Mouse (Mus musculus) kidney, adult 2 months (tissue): ENCODE results near the gene Lpcat1. TPM values are rescaled to one million over a fixed set of nuclear protein-coding genes. Genes with fewer than 3 reads are reported as not detected.

Experiments
- DNase-seq: peaks from one replicate; pipeline ENCODE4 v3.0.0; 2021
- H3K27ac ChIP-seq: fragments of 200-500 bp; 2 replicates; pipeline ENCODE4 v1.5.1; 2012; ENCODE audit warnings: low read depth, low read length, control low read depth, inconsistent platforms; ENCODE audit not compliant: insufficient read depth
- H3K27me3 ChIP-seq: fragments of 200-500 bp; replicated peaks from 2 replicates; pipeline ENCODE4 v1.6.1; 2012; ENCODE audit warnings: mild to moderate bottlenecking, moderate library complexity, low read length, inconsistent platforms; ENCODE audit not compliant: control insufficient read depth, insufficient read depth
- H3K36me3 ChIP-seq: fragments of 200-500 bp; 2 replicates; pipeline ENCODE4 v1.6.1; 2012; ENCODE audit warnings: mild to moderate bottlenecking, moderate library complexity, low read length, inconsistent platforms; ENCODE audit not compliant: control insufficient read depth, insufficient read depth
- H3K4me1 ChIP-seq: fragments of 200-500 bp; 2 replicates; pipeline ENCODE4 v1.6.1; 2011; ENCODE audit warnings: low read length; ENCODE audit not compliant: control insufficient read depth, insufficient read depth
- H3K4me3 ChIP-seq: fragments of 200-500 bp; 2 replicates; pipeline ENCODE4 v1.5.1; 2011; ENCODE audit warnings: mild to moderate bottlenecking, low read depth, low read length, control low read depth; ENCODE audit not compliant: insufficient read depth
- CTCF ChIP-seq: fragments of 200-500 bp; conservative IDR thresholded peaks from 2 replicates; pipeline ENCODE4 v1.5.1; 2011; ENCODE audit warnings: low read depth, mild to moderate bottlenecking, control low read depth, low read length, moderate library complexity, mixed read lengths; ENCODE audit not compliant: insufficient read depth, insufficient read length
- POLR2A ChIP-seq: fragments of 200-500 bp; IDR thresholded peaks from one replicate; pipeline ENCODE4 v1.6.1; 2011; ENCODE audit warnings: low read depth, low read length, control low read depth
- WGBS: fragments of 180-500 bp; shearing (Covaris S2); methylation state at CpG from one replicate; pipeline ENCODE4 v1.1.7; 2018; 5-methylcytosine and 5-hydroxymethylcytosine counted together
- polyA plus RNA-seq: library from polyadenylated mRNA; depleted of rRNA; stranded (reverse); fragments of >200 nt; gene quantifications from 2 replicates; pipeline ENCODE4 v1.2.3, GENCODE M21; 2012

The Lpcat1 gene
- polyA plus RNA-seq, 1 experiment: 16.0 TPM

DNA sequence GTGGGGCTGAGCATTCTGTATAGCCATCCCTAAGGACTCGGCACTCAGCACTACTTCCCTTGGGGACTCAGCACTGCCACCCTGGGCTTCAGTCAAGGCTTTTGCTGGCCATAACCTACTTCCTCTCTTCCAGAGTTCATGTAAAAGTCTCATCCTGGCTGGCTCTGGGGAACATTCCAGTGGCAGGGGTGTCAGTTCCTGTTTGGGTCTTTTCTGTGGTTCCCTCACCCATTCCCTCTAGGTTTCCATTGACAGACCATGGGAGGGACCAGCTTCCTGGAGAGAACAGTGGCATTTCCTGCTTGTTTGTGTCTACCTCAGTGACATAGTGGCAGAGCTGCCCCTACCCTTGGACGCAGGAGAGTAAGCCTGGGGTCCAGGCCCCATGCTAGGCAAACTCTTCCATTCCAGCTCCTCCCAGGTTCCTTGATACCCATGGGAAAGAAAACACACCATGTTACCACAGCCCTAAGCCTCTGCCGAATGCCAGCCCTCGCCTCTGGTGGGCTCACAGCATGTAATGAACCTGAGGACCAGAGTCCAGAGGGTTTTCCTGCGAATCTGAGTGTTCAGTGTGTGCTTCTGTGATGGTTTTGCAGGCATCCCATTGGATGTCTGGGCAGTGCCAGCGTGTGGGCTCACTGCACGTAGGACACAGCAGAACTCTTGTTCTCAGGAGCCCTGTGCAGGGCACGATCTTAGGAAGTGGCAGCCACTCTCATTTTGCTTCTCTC is 42.0 kb downstream of the Lpcat1 start:
- DNase-seq: peak; percentile 77
- H3K4me3 ChIP-seq: no peak overlapping the region
- no peaks in the 10 kb centered on the region for H3K36me3 ChIP-seq
- no peak for TF ChIP-seq POLR2A
- no peak for TF ChIP-seq CTCF
- no peaks in the 10 kb centered on the region for H3K4me1 ChIP-seq
- WGBS: 75% methylated on average over 8 of the region's 8 CpGs
- H3K27me3 ChIP-seq: no peaks in the 10 kb centered on the region
- H3K27ac ChIP-seq: peak overlapping the region; percentile 78

DNA sequence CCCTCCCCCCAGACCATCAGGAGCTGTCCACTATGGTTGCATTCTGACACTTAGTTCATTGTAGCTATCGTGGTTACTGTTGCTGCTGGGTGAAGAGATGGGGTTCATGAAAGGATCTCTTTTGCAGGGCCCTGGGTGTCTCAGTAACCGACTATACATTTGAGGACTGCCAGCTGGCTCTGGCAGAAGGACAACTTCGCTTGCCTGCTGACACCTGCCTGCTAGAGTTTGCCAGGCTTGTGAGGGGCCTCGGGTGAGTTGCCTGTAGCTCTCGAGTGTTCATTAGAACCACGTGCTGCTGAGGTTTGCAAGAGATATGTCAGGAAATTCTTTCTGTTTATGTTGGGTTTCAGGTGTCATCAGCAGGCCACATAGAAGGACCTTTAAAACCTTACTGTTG is 42.9 kb downstream of the Lpcat1 start:
- no peak for DNase-seq
- Histone ChIP-seq H3K4me3 (no peak overlapping the region), H3K27me3 (no peaks in the 10 kb centered on the region), H3K27ac (no peak overlapping the region), H3K36me3 (no peaks in the 10 kb centered on the region), H3K4me1 (no peaks in the 10 kb centered on the region)
- WGBS: 58% methylated on average over 6 of the region's 6 CpGs
- TF ChIP-seq POLR2A (no peak), CTCF (no peak)

DNA sequence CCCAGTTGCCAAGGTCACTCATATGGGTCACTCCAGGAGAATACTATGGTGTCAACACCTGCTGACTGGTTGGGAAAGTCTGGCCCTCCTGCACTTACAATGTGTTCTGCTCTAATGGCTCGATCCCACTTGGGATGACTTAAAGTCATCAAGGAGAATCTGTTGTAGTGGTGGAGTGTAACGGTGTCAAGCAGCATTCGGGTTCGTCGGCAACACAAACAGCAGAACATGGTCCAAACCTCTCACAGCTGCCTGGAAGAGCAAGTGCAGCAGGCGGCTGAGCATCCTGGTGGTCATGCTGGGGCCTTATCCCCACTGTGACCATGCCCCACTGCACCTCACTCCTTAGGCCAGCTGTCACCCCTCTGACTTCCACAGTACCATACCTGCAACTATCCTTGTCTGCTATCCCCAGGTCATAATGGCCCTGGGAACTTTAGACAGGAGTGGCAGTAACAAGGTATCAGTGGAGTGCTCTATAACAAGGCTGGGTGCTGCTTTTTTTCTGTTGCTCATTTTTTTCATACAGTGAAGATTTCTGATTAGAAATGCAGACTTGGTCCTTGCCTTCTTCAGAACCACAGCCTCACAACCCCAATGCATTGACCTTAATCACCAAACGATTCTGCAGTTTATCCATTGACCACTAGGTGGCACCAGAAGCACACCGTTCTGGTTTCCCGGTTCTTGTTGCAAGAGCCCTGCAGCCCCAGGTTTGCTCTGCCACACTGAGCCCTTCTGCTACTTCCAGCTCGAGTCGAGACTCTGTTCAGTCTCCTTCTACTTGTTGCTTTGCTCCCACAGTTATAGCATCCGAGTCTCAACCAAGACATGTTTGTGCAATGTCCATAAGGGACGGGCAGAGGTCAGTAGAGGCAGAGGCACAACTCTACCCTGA is 46.0 kb downstream of the Lpcat1 start:
- Histone ChIP-seq H3K27ac (no peak overlapping the region), H3K4me1 (no peaks in the 10 kb centered on the region), H3K4me3 (no peak overlapping the region), H3K27me3 (no peaks in the 10 kb centered on the region), H3K36me3 (no peaks in the 10 kb centered on the region)
- peak; percentile 85 for DNase-seq
- TF ChIP-seq POLR2A (no peak), CTCF (peak; percentile 90)
- 54% methylated on average over 13 of the region's 13 CpGs for WGBS

DNA sequence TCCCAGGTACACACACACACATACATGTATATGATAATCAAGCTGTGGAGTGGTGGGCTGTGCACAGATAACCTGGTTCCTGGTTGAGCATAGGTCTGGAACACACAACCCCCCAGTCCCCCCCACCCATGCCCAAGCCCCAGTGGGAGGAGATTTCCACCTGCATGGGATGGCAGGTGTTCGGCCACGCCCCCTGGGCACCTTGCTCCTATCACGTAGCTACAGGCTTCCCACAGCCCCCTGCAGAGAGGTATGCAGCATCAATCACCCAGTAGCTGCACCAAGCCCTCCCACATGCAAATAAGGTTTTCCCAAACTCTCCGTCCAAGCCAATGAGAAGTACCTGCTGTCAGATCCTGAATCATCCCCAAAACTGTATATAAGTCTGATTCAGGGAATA is 49.9 kb downstream of the Lpcat1 start:
- WGBS: 85% methylated on average over 4 of the region's 4 CpGs
- no peak for TF ChIP-seq CTCF
- TF ChIP-seq POLR2A: no peak
- no peak overlapping the region for H3K4me3 ChIP-seq
- H3K36me3 ChIP-seq: no peaks in the 10 kb centered on the region
- H3K27me3 ChIP-seq: no peaks in the 10 kb centered on the region
- no peak overlapping the region for H3K27ac ChIP-seq
- no peak for DNase-seq
- H3K4me1 ChIP-seq: no peaks in the 10 kb centered on the region

DNA sequence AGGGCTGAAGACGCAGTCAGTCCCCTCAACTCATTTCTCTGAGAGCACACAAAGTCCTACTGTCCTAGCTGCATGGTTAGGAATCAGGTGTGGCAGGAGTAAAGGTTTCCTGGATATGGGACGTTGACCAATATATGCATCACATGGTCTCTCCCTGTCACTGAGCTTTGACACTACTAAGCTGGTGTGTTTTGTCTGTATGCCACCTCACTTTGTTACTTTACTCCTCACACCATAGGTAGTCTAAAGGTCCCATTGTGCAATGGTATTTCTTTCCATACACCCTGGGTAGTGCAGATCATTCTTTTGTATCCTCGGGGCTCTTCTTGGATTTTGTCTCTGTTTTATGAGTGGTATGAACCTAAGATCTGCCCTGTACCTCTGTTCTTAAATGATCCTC is 66.7 kb downstream of the Lpcat1 start:
- Histone ChIP-seq H3K27ac (no peak overlapping the region), H3K4me1 (no peaks in the 10 kb centered on the region), H3K4me3 (no peak overlapping the region), H3K36me3 (no peaks in the 10 kb centered on the region), H3K27me3 (no peaks in the 10 kb centered on the region)
- WGBS: 87% methylated on average over 3 of the region's 3 CpGs
- TF ChIP-seq POLR2A (no peak), CTCF (no peak)
- no peak for DNase-seq

DNA sequence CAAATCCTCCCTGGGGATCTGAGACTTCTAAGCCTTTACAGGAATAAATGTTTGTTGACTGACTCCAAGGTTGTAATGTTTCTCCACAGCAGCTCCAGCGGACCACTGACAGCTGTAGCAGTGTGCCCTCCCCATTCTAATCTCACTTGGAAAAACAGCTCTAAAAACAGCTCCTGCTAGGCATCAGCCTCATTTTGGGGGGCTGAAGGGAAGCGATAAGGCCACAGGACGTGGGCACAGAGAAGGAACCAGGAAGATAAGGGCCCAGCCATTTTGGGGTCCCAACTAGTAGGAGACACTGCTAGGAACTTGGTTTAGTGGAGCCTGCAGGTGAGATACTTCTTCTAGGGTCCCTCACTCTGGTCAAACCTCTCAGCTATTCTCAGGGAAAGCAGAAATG is 68.3 kb downstream of the Lpcat1 start:
- Histone ChIP-seq H3K36me3 (no peaks in the 10 kb centered on the region), H3K4me1 (no peaks in the 10 kb centered on the region), H3K27ac (no peak overlapping the region), H3K27me3 (no peaks in the 10 kb centered on the region), H3K4me3 (no peak overlapping the region)
- no peak for DNase-seq
- WGBS: 68% methylated on average over 3 of the region's 3 CpGs
- no peak for TF ChIP-seq CTCF
- no peak for TF ChIP-seq POLR2A

DNA sequence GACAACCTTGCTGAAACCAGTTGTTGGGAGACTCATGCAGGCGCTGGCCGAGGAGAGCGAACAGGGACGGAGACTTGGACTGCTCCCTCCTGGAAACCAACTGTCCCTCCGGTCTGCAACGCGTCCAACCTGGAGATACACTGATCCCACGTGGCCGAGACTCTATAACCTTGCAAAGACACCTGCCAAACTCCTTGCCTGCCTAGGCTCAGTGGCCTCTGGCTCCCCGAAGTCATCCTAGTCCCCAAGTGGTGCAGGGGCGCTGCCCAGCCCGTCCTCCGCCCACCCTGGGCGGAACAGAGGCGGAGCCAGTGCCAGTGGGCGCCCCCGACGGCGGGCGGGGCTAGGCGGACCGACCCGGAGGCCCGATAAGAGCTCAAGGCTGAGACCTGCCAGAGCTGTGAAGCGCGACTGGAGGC is 69.4 kb downstream of the Lpcat1 start, which contains the start of gene Slc6a3:
Slc6a3 (plus strand) TSS at position 345 of the 419 bp plus-strand sequence.
- H3K4me3 ChIP-seq: peak within 1 kb of the TSS; percentile 25
- no peaks in the 10 kb centered on the region for H3K36me3 ChIP-seq
- H3K27ac ChIP-seq: no peak within 1 kb of the TSS
- WGBS: under 1% methylated on average over 26 of the region's 26 CpGs
- TF ChIP-seq POLR2A: no peak
- TF ChIP-seq CTCF: no peak
- no peaks in the 10 kb centered on the region for H3K4me1 ChIP-seq
- peak; percentile 47 for DNase-seq
- no peaks in the 10 kb centered on the region for H3K27me3 ChIP-seq
